20 mouse cellular contexts compared by ENCODE assay signal in the genomic region with DNA sequence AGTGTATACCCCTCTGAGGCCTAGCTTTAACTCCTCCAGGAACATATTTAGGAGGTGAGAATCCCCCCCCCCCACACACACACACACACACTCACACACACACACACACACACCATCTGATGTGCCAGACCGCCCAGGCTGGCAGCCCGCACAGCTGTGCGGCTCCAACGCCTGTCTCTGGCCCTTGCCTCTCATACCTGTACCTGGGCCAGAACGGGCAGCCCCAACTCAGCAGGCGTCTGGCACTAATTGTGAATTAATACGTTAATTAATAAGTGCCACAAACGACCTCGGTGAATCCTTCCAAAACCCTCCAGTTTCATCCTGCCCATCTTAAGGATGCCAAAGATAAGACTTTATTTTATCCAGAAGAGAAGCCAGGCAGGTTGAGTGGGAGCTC. TPM values are rescaled to one million over a fixed set of nuclear protein-coding genes. Genes with fewer than 3 reads are reported as not detected.
DNase-seq lines count a peak whose midpoint lies in the region; ATAC-seq and TF ChIP-seq lines count a peak whose summit lies in the region.
"Had no signal": no experiment of that assay in that cellular context is flagged by ENCODE, and none has a peak within 500 bp of the region (broad histone marks: within the 10 kb centered on the region; RNA-seq: fewer than 3 reads in every experiment).

No protein-coding gene starts in this region.

- no peak overlapping the region for H3K4me2 ChIP-seq in forebrain, embryonic 11.5 days (ENCODE audit: low read depth, low read length, severe bottlenecking)
- no peak overlapping the region for H3K4me2 ChIP-seq in liver, postnatal 0 days (ENCODE audit: low read depth, low read length)
- H3K4me2 ChIP-seq in embryonic facial prominence, embryonic 14.5 days (ENCODE audit: low read depth, low read length): no peak overlapping the region
- no peak overlapping the region for H3K4me2 ChIP-seq in hindbrain, embryonic 14.5 days (replicated peaks)
- H3K4me2 ChIP-seq: limb, embryonic 13.5 days had no signal

- peaks cover 99% of the 10 kb centered on the region for H3K27me3 ChIP-seq in forebrain, embryonic 10.5 days (ENCODE audit: poor library complexity, severe bottlenecking)
- H3K27me3 ChIP-seq in forebrain, embryonic 11.5 days (ENCODE audit: control insufficient read depth, insufficient read depth, low read length): peaks cover 15% of the 10 kb centered on the region
- H3K27me3 ChIP-seq in liver, adult 2 months (ENCODE audit: control insufficient read depth, insufficient read depth, low read length): no peaks in the 10 kb centered on the region
- no peaks in the 10 kb centered on the region for H3K27me3 ChIP-seq in liver, postnatal 0 days (ENCODE audit: insufficient read depth, low read length)
- no peaks in the 10 kb centered on the region for H3K27me3 ChIP-seq in embryonic facial prominence, embryonic 14.5 days (replicated peaks; ENCODE audit: control insufficient read depth, insufficient read depth, low read length)
- H3K27me3 ChIP-seq in hindbrain, embryonic 14.5 days (ENCODE audit: control insufficient read depth, insufficient read depth, low read length): 0 out of 2 replicates have a peak, but pooled peaks cover 6% of the 10 kb centered on the region

- no peak for DNase-seq in forebrain, embryonic 10.5 days (ENCODE audit: extremely low spot score, low spot score)
- no peak for DNase-seq in forebrain, embryonic 11.5 days (ENCODE audit: low spot score)
- no peak for DNase-seq in liver, adult 2 months (ENCODE audit: extremely low read depth, low read depth, low spot score)
- DNase-seq in liver, postnatal 0 days: no peak
- no peak for DNase-seq in embryonic facial prominence, embryonic 14.5 days (ENCODE audit: low spot score)
- no peak for DNase-seq in hindbrain, embryonic 14.5 days (ENCODE audit: low spot score)
- no peak for DNase-seq in heart, adult 11 months
- no peak for DNase-seq in thymus, postnatal 36 days
- DNase-seq: adrenal gland, postnatal 14 days; cerebellum, adult 11 months; gastrocnemius, postnatal 14 days; kidney, adult 11 months; kidney, postnatal 25 days; layer of hippocampus, adult 9-11 months; right cerebral cortex, postnatal 4 days; thymus, adult 2 months had no signal

- no peak for ATAC-seq in forebrain, embryonic 11.5 days (replicated peaks; ENCODE audit: low FRiP score)
- no peak for ATAC-seq in liver, postnatal 0 days
- ATAC-seq in embryonic facial prominence, embryonic 14.5 days (ENCODE audit: low read depth): no peak
- no peak for ATAC-seq in hindbrain, embryonic 14.5 days (ENCODE audit: low FRiP score)

- TF ChIP-seq EP300 in liver, postnatal 0 days (IDR thresholded peaks at IDR 0.05; ENCODE audit: low read depth): no peak

- H3K9me3 ChIP-seq in forebrain, embryonic 10.5 days: no peaks in the 10 kb centered on the region
- H3K9me3 ChIP-seq in forebrain, embryonic 11.5 days (ENCODE audit: control insufficient read depth, low read length): no peaks in the 10 kb centered on the region
- H3K9me3 ChIP-seq in liver, postnatal 0 days (ENCODE audit: low read length): no peaks in the 10 kb centered on the region
- H3K9me3 ChIP-seq in embryonic facial prominence, embryonic 14.5 days (ENCODE audit: control insufficient read depth, low read length): no peaks in the 10 kb centered on the region
- H3K9me3 ChIP-seq in hindbrain, embryonic 14.5 days (ENCODE audit: control insufficient read depth, low read length): no peaks in the 10 kb centered on the region
- H3K9me3 ChIP-seq: G1E; limb, embryonic 13.5 days had no signal

- no peak for TF ChIP-seq POLR2A in liver, adult 2 months (IDR thresholded peaks at IDR 0.05; ENCODE audit: extremely low read depth, insufficient read depth, low read length)

- no peak for TF ChIP-seq CTCF in liver, adult 2 months (IDR thresholded peaks at IDR 0.05; ENCODE audit: low read depth, low read length)
- TF ChIP-seq CTCF in liver, postnatal 0 days (IDR thresholded peaks at IDR 0.05; ENCODE audit: low read depth): no peak

- H3K4me1 ChIP-seq in forebrain, embryonic 10.5 days: peaks cover 93% of the 10 kb centered on the region
- peaks cover 51% of the 10 kb centered on the region for H3K4me1 ChIP-seq in forebrain, embryonic 11.5 days (replicated peaks; ENCODE audit: control insufficient read depth, insufficient read depth, low read length)
- H3K4me1 ChIP-seq in liver, adult 2 months (ENCODE audit: control insufficient read depth, insufficient read depth, low read length): peaks cover 17% of the 10 kb centered on the region
- H3K4me1 ChIP-seq in liver, postnatal 0 days (ENCODE audit: insufficient read depth): peaks cover 22% of the 10 kb centered on the region
- peaks cover 58% of the 10 kb centered on the region for H3K4me1 ChIP-seq in embryonic facial prominence, embryonic 14.5 days (ENCODE audit: control insufficient read depth, insufficient read depth, low read length)
- peaks cover 65% of the 10 kb centered on the region for H3K4me1 ChIP-seq in hindbrain, embryonic 14.5 days (replicated peaks; ENCODE audit: control insufficient read depth, insufficient read depth, low read length)

- H3K4me3 ChIP-seq in forebrain, embryonic 10.5 days: no peak overlapping the region
- no peak overlapping the region for H3K4me3 ChIP-seq in forebrain, embryonic 11.5 days (ENCODE audit: low read depth, low read length)
- no peak overlapping the region for H3K4me3 ChIP-seq in liver, adult 2 months (ENCODE audit: insufficient read depth, low read depth, low read length)
- H3K4me3 ChIP-seq in liver, postnatal 0 days (ENCODE audit: low read depth, low read length): no peak overlapping the region
- H3K4me3 ChIP-seq in embryonic facial prominence, embryonic 14.5 days (ENCODE audit: low read depth, low read length): no peak overlapping the region
- H3K4me3 ChIP-seq in hindbrain, embryonic 14.5 days (replicated peaks; ENCODE audit: low read length): no peak overlapping the region
- H3K4me3 ChIP-seq: limb, embryonic 13.5 days had no signal

- 83% methylated on average over 9 of the region's 9 CpGs for WGBS in forebrain, embryonic 10.5 days
- 78% methylated on average over 9 of the region's 9 CpGs for WGBS in forebrain, embryonic 11.5 days
- 94% methylated on average over 9 of the region's 9 CpGs for WGBS in liver, adult 2 months
- 80% methylated on average over 9 of the region's 9 CpGs for WGBS in liver, postnatal 0 days (ENCODE audit: insufficient replicate concordance)
- 82% methylated on average over 9 of the region's 9 CpGs for WGBS in embryonic facial prominence, embryonic 14.5 days
- WGBS in hindbrain, embryonic 14.5 days: 71% methylated on average over 9 of the region's 9 CpGs

- peaks cover 8% of the 10 kb centered on the region for H3K79me2 ChIP-seq in liver, adult 2 months (ENCODE audit: control insufficient read depth, insufficient read depth, low read length)

- H3K36me3 ChIP-seq in forebrain, embryonic 10.5 days (replicated peaks): no peaks in the 10 kb centered on the region
- H3K36me3 ChIP-seq in forebrain, embryonic 11.5 days (ENCODE audit: control insufficient read depth, insufficient read depth, low read length): no peaks in the 10 kb centered on the region
- H3K36me3 ChIP-seq in liver, adult 2 months (ENCODE audit: control insufficient read depth, insufficient read depth, low read length): no peaks in the 10 kb centered on the region
- H3K36me3 ChIP-seq in liver, postnatal 0 days (replicated peaks; ENCODE audit: insufficient read depth, low read length): no peaks in the 10 kb centered on the region
- no peaks in the 10 kb centered on the region for H3K36me3 ChIP-seq in embryonic facial prominence, embryonic 14.5 days (ENCODE audit: control insufficient read depth, insufficient read depth, low read length)
- H3K36me3 ChIP-seq in hindbrain, embryonic 14.5 days (replicated peaks; ENCODE audit: control insufficient read depth, insufficient read depth): no peaks in the 10 kb centered on the region
- H3K36me3 ChIP-seq: G1E; limb, embryonic 13.5 days had no signal

- H3K9ac ChIP-seq in forebrain, embryonic 11.5 days (ENCODE audit: low read length): no peak overlapping the region
- H3K9ac ChIP-seq in liver, adult 2 months (ENCODE audit: low read depth, low read length): no peak overlapping the region
- H3K9ac ChIP-seq in liver, postnatal 0 days (replicated peaks): no peak overlapping the region
- H3K9ac ChIP-seq in embryonic facial prominence, embryonic 14.5 days (ENCODE audit: low read depth, low read length): 0 out of 2 replicates have a peak overlapping the region, but pooled peaks have one; percentile 10
- H3K9ac ChIP-seq in hindbrain, embryonic 14.5 days: 0 out of 2 replicates have a peak overlapping the region, but pooled peaks have one; percentile 11
- H3K9ac ChIP-seq: limb, embryonic 13.5 days; liver, embryonic 14.5 days had no signal

- peak overlapping the region; percentile 82 for H3K27ac ChIP-seq in forebrain, embryonic 10.5 days
- no peak overlapping the region for H3K27ac ChIP-seq in forebrain, embryonic 11.5 days (ENCODE audit: low read depth, low read length)
- peak overlapping the region; percentile 94 for H3K27ac ChIP-seq in liver, adult 2 months (replicated peaks; ENCODE audit: insufficient read depth, low read depth, low read length)
- H3K27ac ChIP-seq in liver, postnatal 0 days (ENCODE audit: low read depth): no peak overlapping the region
- no peak overlapping the region for H3K27ac ChIP-seq in embryonic facial prominence, embryonic 14.5 days (replicated peaks; ENCODE audit: low read depth, low read length)
- no peak overlapping the region for H3K27ac ChIP-seq in hindbrain, embryonic 14.5 days
- H3K27ac ChIP-seq: liver, embryonic 14.5 days; macrophage had no signal

RNA-seq across cellular contexts. Expression of gene Flrt1, which starts 27.9 kb away (rescaled TPM):
- 4.0 and 4.8 TPM in 2 replicates for polyA plus RNA-seq in forebrain, embryonic 10.5 days (2016; fragmentation: Nextera tagmentation; extraction: Ambion mirVana)
- 7.7 and 9.0 TPM in 2 replicates for polyA plus RNA-seq in forebrain, embryonic 11.5 days (2014; fragmentation: Nextera tagmentation; extraction: Ambion mirVana)
- total RNA-seq in liver, adult 2 months (2014; rRNA removed): 0.09 and 0.40 TPM in 2 replicates
- 0.27 and 0.31 TPM in 2 replicates for polyA plus RNA-seq in liver, adult 2 months (2012; rRNA removed)
- polyA plus RNA-seq in liver, postnatal 0 days (2015; fragmentation: Nextera tagmentation; extraction: Ambion mirVana): 0.12 and 0.21 TPM in 2 replicates
- polyA plus RNA-seq in embryonic facial prominence, embryonic 14.5 days (2014; fragmentation: Nextera tagmentation; extraction: Ambion mirVana): 10.4 and 10.5 TPM in 2 replicates
- 8.7 and 9.5 TPM in 2 replicates for polyA plus RNA-seq in hindbrain, embryonic 14.5 days (2014; fragmentation: Nextera tagmentation; extraction: Ambion mirVana)
- polyA plus RNA-seq: G1E, macrophage had no signal

Comparison
In these comparisons a context has a peak if more than half of its experiments do, and no peak if none do; other contexts are left out.
1. H3K27ac ChIP-seq: peak in forebrain, embryonic 10.5 days (single experiment) and liver, adult 2 months (single experiment); none in forebrain, embryonic 11.5 days (single experiment), liver, postnatal 0 days (single experiment), embryonic facial prominence, embryonic 14.5 days (single experiment) and hindbrain, embryonic 14.5 days (single experiment).
2. H3K9ac ChIP-seq: peak in embryonic facial prominence, embryonic 14.5 days (single experiment) and hindbrain, embryonic 14.5 days (single experiment); none in forebrain, embryonic 11.5 days (single experiment), liver, adult 2 months (single experiment) and liver, postnatal 0 days (single experiment).